Mouse (Mus musculus) spleen, postnatal 10 days (tissue): ENCODE results near the gene Hjurp.
A peak's percentile ranks its signal among the peaks of the same experiment; 100 is the strongest.

Source experiments
- DNase-seq, 2 experiments: peaks; one replicate each; pipeline ENCODE4 v3.0.0; 2021 to 2022; ENCODE audit warnings: low spot score in 2 of 2

The Hjurp gene

GRCm38 (mm10) chr1:88297480-88298258 is 20.2 kb upstream of the Hjurp start:
- no peak for DNase-seq

DNA sequence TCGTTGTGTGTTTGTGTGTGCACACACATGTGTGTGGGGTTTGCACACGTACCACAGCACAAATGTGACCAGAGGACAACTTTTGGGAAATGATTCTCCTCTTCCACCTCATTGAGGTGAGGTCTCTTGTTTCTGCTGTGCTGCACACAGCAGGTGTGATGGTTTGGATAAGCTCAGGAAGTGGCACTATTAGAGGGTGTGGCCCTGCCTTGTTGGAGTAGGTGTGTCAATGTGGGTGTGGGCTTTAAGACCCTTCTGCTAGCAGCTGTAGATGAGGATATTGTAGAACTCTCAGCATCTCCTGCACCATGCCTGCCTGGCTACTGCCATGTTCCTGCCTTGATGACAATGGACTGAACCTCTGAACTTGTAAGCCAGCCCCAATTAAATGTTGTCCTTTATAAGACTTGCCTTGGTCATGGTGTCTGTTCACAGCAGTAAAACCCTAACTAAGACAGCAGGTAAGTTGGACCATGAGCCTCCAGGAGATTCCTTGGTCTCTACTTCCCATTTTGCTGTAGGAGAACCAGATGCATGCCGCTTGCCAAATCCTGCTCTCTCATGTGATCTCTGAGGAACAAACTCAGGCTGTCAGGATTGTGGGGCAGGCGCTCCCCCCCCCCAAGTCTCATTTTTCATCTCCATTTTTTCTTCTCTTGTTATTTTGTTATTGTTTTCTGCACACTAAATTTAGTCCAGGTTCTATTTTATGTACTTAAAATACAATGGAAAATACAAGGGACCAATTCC is 18.9 kb upstream of the Hjurp start:
- peak in 1 of 2 experiments; percentile 14 for DNase-seq

- DNase-seq = no peak
Measured at GRCm38 (mm10) chr1:88294650-88295049, 17.2 kb upstream of the Hjurp start.

DNA sequence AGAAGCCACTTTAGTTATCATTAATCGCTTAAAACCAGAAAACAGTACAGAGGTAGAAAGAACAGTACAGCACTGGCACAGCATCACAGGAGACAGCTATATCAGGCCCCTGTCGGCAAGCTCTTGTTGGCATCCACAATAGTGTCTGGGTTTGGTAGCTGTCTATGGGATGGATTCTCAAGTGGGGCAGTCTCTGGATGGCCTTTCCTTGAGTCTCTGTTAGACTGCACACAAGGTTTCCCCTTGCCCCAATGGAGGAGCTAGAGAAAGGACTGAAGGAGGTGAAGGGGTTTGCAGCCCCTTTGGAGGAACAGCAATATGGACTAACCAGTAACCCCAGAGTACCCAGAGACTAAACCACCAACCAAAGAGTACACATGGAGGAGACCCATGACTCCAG is 14.6 kb upstream of the Hjurp start:
- peak in 1 of 2 experiments; percentile 10 for DNase-seq

DNA sequence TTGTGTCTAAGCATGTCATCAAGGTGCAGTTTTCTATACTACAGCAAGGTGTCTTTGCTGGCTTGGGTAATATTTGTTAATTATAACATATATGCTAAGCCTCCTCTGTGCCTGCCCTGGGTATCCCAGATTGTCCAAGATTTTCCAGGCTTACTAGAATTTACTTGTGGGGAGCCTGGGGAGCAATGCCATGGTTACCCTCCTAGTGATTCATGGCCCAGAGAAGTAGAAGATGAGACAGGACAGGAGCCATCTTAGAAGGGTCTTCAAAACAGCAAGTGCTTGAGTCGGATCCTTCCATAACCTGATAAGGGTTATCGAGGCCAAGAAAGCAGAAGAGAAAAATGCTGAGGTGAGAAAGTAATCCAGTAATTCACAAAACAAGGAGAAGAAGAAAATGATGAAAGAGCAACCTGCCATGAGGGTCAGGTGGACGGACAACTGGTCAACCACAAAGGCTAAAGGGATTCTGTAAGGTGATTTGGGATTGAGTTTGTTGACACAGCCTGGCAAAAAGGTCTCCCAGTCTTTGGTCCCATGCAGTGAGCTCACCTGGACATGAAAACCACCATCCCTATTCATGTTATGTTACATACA is 14.1 kb upstream of the Hjurp start:
- peak; percentile 5 to 15 for DNase-seq

DNA sequence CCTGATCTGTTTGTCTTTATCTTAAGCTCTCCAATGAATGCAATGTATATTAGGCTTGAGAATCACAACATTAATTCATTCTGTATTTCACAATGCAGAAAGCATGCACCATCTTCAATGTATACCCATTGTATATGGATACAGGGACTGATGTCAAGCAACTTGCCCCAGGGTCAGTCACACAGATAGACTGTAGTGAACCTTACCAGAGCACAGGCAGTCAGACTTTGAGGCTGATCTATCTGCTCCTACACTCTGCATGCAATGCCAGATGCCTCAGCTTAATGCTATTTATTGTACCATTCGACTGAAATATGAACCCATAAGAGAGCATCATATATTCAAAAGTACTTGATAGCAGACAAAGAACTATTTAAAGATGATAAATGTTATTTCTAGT is 13.1 kb upstream of the Hjurp start:
- DNase-seq = peak; percentile 5 to 13

DNA sequence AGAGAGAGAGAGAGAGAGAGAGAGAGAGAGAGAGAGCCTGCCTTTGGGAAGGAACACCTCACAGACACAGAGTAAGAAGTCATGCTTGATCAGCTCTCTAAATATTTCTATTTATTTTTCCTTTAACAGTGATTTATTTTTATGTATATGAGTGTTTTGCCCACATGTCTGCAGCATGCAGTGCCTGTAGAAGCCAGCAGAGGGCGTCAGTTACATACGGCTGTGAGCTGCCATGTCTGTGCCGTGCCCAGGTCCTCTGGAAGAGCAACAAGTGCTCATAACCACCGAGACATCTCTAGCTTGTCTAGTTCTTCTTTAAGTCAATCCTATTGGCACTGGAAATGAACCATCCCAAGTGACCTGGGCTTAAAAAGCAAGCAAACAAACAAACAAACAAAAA is 12.5 kb upstream of the Hjurp start:
- peak; percentile 62 to 82 for DNase-seq

GRCm38 (mm10) chr1:88289152-88289551 is 11.7 kb upstream of the Hjurp start:
- no peak for DNase-seq

DNA sequence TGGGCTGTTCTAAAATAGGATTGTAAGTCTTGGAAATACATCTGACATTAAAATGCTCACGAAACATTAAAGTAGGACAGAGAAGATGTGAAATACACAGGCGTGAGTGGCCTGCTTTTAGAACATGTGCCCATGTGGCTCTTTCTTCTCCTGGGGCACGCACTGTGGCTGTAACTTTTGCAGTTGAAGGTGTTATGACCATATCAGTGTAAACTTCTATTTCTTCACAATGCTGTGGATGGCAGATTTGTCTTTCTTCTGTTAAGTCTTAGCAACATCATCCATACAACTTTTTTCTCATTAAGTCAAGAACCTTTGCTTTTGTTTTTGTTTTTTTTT is 11.3 kb upstream of the Hjurp start:
- peak in 1 of 2 experiments; percentile 11 for DNase-seq

DNA sequence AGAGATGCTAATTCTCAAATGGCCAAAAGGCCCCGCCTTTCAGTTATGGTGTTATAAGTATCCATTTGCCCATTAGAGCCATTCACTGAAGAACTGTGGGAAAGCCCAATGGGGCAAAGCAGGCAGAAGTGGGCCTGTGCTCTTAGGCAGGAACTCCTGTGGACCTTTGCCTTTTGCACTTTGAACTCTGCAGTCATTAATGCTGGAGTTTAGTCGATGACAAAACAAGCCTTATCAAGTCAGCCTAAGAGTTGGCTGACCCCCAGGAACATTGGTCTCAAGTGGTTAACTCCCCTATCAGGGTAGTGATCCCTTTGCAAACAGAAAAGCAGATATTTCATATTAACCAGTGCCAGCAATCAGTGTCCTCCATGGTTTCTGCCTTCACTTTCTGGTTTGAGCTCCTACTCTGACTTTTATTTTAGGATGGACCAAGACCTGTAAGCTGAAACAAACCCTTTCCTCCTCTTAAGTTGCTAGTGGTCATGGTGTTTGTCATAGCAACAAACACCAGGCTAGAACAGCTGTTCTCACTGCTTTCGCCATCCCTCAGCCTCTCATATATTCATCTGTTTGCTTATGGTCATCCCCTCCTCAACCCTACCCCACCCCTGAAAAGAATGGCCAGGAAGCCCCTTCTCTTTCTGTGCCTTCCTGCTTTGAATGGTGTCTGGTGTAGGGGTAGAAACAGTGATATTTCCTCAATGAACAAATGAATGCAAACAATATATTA is 10.8 kb upstream of the Hjurp start:
- peak; percentile 10 to 17 for DNase-seq

DNA sequence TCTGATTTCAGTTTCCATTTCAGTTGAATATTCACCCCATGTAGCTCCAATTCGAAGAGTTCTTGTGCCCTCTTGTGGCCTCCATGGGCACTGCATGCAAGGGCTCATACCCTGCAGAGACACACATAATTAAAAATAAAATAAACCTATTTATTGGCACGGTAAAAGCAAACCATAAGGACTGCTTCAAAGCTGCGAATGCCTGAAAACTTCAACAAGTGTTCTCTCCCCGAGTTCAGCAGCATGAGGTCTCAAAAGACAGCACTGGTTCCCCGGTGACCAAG is 10.2 kb upstream of the Hjurp start:
- peak; percentile 70 to 84 for DNase-seq

- DNase-seq = peak; percentile 11 to 34
Measured at GRCm38 (mm10) chr1:88286887-88287696, 9.7 kb upstream of the Hjurp start.

- no peak for DNase-seq
Measured at GRCm38 (mm10) chr1:88286136-88286845, 8.9 kb upstream of the Hjurp start.

DNA sequence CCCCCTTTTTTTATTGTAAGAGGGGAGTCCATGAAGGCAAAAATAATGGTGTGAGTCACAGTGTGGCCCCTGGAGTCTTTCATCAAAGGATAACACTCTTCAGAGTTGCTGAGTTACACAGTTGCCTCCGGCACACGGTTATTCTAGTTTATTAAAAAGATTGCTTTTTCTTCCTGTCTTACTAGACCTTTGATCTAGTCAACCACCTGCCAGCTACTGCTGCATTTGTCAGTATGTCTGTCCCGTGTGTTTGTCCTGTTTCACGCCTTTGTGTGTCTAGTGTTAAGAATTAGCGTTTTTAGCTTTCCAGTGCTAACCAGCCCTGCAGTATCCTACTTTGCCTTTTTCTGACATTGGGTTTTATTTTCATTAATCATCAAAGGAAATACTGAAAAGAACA is 8.2 kb upstream of the Hjurp start:
- no peak for DNase-seq

GRCm38 (mm10) chr1:88284946-88285320 is 7.5 kb upstream of the Hjurp start:
- DNase-seq = no peak

DNA sequence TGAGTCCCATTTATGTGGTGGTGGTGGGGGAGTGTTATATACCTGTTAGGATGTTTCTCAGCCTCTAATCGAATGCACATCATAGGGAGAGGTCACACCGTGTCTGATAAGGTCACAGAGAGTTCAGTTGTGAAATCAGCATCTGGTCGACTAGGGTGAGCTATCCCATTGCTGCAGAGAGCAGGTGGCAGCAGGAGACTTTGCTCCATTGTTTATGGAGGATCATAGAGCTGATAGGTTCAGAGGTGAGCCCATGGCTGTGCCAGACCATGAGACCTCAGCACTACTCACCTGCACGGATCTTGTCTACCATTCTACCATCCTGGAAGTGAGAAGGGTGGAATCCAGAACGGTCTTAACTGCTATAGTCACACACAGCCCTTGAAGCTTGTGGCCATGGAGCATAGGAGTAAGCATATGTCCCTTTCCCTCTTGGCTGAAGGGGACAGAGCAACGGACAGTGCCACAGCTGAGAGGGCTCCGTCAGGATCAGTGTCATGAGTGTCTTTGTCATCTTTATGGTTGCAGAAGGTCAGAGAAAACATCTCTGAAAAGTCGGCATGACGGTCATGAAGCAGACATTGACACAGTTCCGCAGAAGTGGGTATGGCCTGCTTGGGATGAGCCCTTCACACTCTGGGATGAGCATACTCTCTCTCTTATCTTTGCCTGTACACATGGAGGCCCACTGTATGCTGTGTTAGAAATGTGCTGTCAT is 7.0 kb upstream of the Hjurp start:
- DNase-seq = no peak

DNA sequence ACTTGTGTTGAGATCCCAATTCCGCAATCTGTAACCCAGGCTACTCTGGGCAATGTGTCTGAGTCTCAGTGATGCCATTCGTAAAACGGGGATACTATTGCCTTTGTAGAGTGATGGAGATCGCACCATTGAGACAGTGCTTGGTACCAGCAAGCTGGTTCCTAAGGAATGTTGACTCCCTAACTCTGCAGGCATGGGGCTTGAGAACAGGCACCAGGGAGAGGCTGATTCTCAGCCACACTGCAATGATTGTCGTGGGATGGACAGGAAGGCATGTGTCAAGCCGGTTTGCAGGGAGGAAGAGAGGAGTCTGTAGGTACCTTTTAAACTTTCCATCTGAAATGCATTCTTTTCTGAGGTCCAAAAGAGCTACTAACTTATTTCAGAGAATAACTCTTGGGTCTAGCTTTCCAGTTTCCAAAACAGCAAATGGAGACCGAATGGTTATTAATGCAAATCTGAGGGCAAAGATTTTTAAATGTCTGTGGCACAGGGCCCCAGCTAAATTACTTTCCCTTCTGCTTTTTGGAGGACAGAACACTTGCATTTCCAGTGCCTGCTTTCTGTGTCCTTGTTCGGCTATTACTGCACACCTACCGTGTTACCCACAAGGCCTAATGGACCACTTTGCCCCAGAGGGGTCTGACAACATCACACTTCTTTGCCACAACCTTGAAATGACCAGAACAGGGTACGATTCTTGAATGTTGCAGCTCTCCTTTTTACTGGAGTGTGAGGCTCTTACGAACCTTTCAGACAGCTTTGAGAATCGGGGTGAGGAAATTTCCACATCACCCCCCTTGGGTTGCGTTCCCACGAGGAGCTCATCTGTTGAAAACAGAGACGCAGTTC is 6.2 kb upstream of the Hjurp start:
- no peak for DNase-seq

DNA sequence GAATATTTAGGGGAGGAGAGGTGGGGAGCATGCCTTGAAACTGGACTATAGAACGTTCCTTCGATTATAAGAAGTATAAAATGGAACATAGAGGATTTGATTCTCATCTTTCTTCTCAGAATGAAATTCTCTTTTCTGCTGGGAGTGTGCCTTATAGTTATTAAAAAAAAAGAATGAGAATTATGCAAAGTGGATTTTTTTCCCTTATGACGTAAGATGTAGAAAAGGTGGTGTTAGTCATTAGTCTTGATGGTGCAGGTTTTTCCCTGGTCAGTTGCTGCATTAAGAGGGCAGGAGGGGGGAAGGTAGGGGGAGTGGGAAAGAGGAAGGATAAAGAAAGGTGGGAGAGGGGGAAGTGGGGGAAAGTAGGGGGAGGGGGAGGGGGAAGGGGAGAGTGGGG is 4.9 kb upstream of the Hjurp start:
- DNase-seq = no peak

DNA sequence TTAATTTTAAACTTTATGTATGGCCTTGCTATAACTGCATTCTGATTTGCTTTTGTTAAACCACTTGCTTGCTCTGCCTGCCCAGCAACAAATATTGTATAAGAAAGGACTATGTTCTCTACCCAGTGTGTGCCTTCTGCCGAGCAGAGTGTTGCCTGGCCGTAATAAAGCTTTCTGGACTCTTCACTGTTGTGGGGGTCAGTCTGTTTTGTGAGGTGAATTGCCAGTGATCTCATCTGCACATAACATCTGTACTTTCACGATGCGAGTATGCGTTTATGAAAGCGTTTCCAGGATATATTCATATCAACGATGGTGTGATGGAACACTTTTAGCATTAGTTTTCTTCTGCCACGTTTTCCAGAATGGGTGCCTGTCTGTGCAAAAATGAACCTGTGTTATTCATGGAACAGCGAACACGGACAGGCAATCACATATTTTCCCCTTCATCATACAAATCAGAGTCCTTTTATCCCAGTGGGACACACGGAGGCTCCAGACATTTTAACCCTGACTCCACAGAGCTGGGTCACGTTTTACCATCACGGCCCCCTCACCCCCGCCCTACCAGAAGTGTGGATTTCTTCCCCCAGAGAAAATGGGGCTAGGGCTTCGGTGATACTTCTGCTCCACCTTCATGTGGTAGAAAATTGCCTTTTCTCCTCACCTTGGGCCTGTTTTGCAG is 2.7 kb upstream of the Hjurp start:
- peak in 1 of 2 experiments; percentile 22 for DNase-seq
